Mouse (Mus musculus) embryonic facial prominence, embryonic 11.5 days (tissue): ENCODE measurements around the gene Tmem201. TPM values are rescaled to one million over a fixed set of nuclear protein-coding genes. Genes with fewer than 3 reads are reported as not detected.

Experiments used
- ATAC-seq: fragments of 200-750 bp; cut with Nextera tagmentation; replicated peaks from 2 replicates; pipeline ENCODE4 v1.8.0; 2017; ENCODE audit warnings: low read depth; ENCODE audit not compliant: insufficient number of reproducible peaks, low FRiP score, low TSS enrichment
- DNase-seq: peaks from one replicate; pipeline ENCODE4 v3.0.0-alpha.2; 2015; ENCODE audit warnings: low spot score
- H3K27ac ChIP-seq: fragments of 300-500 bp; sonication (generic); replicated peaks from 2 replicates; pipeline ENCODE4 v1.5.1; 2014; ENCODE audit warnings: mild to moderate bottlenecking, low read depth, low read length, control low read depth
- H3K27me3 ChIP-seq: fragments of 300-500 bp; sonication (generic); 2 replicates; pipeline ENCODE4 v1.6.1; 2014; ENCODE audit warnings: mild to moderate bottlenecking, low read length, moderate library complexity, mixed read lengths; ENCODE audit not compliant: control insufficient read depth, insufficient read depth
- H3K36me3 ChIP-seq: fragments of 300-500 bp; sonication (generic); replicated peaks from 2 replicates; pipeline ENCODE4 v1.6.1; 2014; ENCODE audit warnings: low read depth, mild to moderate bottlenecking, low read length, moderate library complexity, mixed read lengths; ENCODE audit not compliant: control insufficient read depth, insufficient read depth
- H3K4me1 ChIP-seq: fragments of 300-500 bp; sonication (generic); 2 replicates; pipeline ENCODE4 v1.6.1; 2014; ENCODE audit warnings: low read length, mixed read lengths; ENCODE audit not compliant: control insufficient read depth, insufficient read depth
- H3K4me2 ChIP-seq: fragments of 300-500 bp; sonication (generic); 2 replicates; pipeline ENCODE4 v1.6.1; 2014; ENCODE audit warnings: low read depth, mild to moderate bottlenecking, control low read depth, low read length, moderate library complexity
- H3K4me3 ChIP-seq: fragments of 300-500 bp; sonication (generic); 2 replicates; pipeline ENCODE4 v1.5.1; 2014; ENCODE audit warnings: low read depth, low read length, control low read depth
- H3K9ac ChIP-seq: fragments of 300-500 bp; sonication (generic); replicated peaks from 2 replicates; pipeline ENCODE4 v1.6.1; 2014; ENCODE audit warnings: mild to moderate bottlenecking, control low read depth, low read length
- H3K9me3 ChIP-seq: fragments of 300-500 bp; sonication (generic); replicated peaks from 2 replicates; pipeline ENCODE4 v1.6.1; 2016; ENCODE audit warnings: mild to moderate bottlenecking, low read length, inconsistent platforms, mixed read lengths; ENCODE audit not compliant: control insufficient read depth
- WGBS: fragments of 180-500 bp; shearing (Covaris S2); extraction: QIAGEN DNeasy Blood & Tissue Kit; methylation state at CpG from one replicate; pipeline ENCODE4 v1.1.7; 2014; 5-methylcytosine and 5-hydroxymethylcytosine counted together
- polyA plus RNA-seq: library from polyadenylated mRNA; unstranded; fragments of >200 nt; fragmentation: Nextera tagmentation; extraction: Ambion mirVana; gene quantifications from 2 replicates; pipeline ENCODE4 v1.2.1, GENCODE M21; 2014

The Tmem201 gene
- polyA plus RNA-seq, 1 experiment from 2014 or later = 17.5 TPM

DNA sequence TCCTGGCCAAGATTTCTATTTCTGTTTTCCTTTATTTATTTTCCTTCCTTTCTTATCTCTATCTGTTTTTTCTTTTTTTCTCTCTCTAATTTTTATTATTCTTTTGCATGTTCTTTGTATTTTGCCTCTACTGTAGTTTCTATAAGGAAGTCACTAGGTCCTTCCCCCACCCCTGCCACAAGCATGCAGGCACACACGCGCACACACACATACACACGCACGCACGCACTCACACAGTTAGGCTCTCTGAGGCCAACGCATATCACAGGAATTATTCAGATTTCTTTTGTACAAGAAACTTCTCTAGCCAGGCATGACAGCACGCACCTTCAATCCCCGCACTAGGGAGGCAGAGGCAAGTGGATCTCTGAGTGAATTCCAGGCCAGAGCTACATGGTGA lies 31.9 kb downstream of the Tmem201 start:
- H3K4me3 ChIP-seq = no peak overlapping the region
- no peaks in the 10 kb centered on the region for H3K4me1 ChIP-seq
- DNase-seq (no peak), ATAC-seq (no peak)
- no peaks in the 10 kb centered on the region for H3K27me3 ChIP-seq
- no peak overlapping the region for H3K27ac ChIP-seq
- H3K9me3 ChIP-seq = no peaks in the 10 kb centered on the region
- no peaks in the 10 kb centered on the region for H3K36me3 ChIP-seq
- no peak overlapping the region for H3K4me2 ChIP-seq
- H3K9ac ChIP-seq = no peak overlapping the region
- 91% methylated on average over 8 of the region's 8 CpGs for WGBS

GRCm38 (mm10) chr4:149705298-149705697 lies 32.5 kb downstream of the Tmem201 start:
- WGBS = 70% methylated on average over 7 of the region's 7 CpGs
- no peak overlapping the region; the same call in 1 of the 2 replicates for H3K9ac ChIP-seq
- DNase-seq (no peak), ATAC-seq (no peak)
- no peak overlapping the region for H3K4me3 ChIP-seq
- H3K36me3 ChIP-seq = no peaks in the 10 kb centered on the region
- H3K27me3 ChIP-seq = no peaks in the 10 kb centered on the region
- no peak overlapping the region for H3K27ac ChIP-seq
- H3K4me2 ChIP-seq = no peak overlapping the region
- H3K9me3 ChIP-seq = no peaks in the 10 kb centered on the region
- no peaks in the 10 kb centered on the region for H3K4me1 ChIP-seq

DNA sequence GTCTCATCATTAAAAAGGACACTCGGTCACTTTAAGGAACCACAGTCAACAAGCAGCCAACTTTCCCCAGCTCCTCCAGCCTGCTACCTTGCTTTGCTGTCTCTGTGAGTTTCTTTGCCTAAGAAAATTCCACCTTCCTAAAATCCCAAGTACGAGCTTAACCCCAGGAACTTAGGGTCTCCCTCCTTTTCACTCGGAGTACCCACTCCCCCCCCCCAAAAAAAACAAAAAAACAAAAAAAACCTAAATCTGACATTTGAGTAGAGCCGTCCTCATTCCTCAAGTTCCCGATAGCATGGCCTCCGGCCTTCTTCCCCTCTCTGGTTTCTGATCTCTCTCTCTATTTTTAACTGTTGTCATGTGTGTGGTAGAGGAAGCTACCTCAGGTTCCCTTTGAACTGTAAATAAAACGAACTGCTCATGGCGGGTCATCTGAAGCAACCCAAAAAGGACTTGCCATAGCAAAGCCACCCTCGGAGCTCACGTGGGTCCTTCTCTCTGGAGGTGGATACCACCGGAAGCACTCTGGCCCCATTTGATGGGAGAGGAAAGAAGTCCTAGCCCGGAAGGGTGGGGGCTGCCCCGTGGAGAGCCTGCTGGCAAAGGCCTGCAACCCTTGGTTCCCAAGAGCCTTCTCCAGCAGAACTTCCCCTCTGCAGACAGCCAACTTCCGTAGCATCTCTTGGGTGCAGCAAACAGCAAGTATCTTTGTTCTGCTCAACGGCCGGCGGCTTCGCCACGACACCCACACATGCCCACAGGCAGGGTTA lies 35.4 kb downstream of the Tmem201 start, which contains the start of gene Pik3cd:
Pik3cd (minus strand) TSS at position 362 of the 770 bp plus-strand sequence.
- H3K9me3 ChIP-seq = no peaks in the 10 kb centered on the region
- H3K27me3 ChIP-seq = peaks cover 12% of the 10 kb centered on the region
- no peak within 1 kb of the TSS for H3K4me2 ChIP-seq
- no peak within 1 kb of the TSS for H3K4me3 ChIP-seq
- no peak for ATAC-seq
- H3K4me1 ChIP-seq = no peaks in the 10 kb centered on the region
- H3K27ac ChIP-seq = no peak within 1 kb of the TSS
- no peaks in the 10 kb centered on the region for H3K36me3 ChIP-seq
- H3K9ac ChIP-seq = no peak within 1 kb of the TSS
- 55% methylated on average over 19 of the region's 19 CpGs for WGBS
- DNase-seq = no peak

DNA sequence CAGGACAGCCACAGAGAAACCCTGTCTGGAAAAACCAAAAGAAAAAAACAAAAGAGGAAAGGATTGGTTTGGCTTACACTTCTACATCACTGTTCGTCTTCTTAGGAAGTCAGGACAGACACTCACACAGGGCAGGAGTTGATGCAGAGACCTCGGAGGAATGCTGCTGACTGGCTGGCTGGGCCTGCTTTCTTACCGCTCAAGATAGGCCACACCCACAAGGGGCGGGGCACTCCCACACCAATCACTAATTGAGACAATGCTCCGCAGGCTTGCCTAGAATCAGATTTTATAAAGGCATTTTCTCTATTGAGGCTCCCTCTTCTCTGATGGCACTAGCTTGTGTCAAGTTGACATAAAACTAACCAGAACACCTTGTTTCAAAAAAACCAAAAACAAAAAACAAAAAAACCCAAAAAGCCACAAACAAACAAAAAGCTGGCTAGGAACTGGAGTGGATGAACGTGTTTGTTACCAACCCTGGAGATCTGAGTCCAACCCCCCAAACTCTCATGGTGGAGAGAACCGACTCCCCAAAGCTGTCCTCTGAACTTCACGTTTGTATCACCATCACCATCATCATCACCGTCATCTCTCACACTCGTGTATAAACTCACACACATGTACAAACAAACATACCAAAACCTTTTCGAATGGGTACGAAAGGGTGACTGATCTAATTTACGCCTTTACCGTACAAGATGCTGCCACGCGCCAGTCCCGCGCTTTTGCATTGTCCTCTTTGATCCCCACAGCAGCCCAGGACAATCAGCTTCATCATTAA lies 36.2 kb downstream of the Tmem201 start:
- no peaks in the 10 kb centered on the region for H3K36me3 ChIP-seq
- DNase-seq (peak; percentile 50), ATAC-seq (no peak)
- no peak overlapping the region for H3K4me3 ChIP-seq
- H3K4me1 ChIP-seq = no peaks in the 10 kb centered on the region
- no peak overlapping the region for H3K4me2 ChIP-seq
- 60% methylated on average over 18 of the region's 18 CpGs for WGBS
- no peaks in the 10 kb centered on the region for H3K9me3 ChIP-seq
- H3K9ac ChIP-seq = no peak overlapping the region
- no peak overlapping the region for H3K27ac ChIP-seq
- H3K27me3 ChIP-seq = peaks cover 12% of the 10 kb centered on the region

GRCm38 (mm10) chr4:149699953-149700352 lies 37.9 kb downstream of the Tmem201 start:
- Histone ChIP-seq H3K36me3 (no peaks in the 10 kb centered on the region), H3K9me3 (no peaks in the 10 kb centered on the region), H3K27me3 (peaks cover 12% of the 10 kb centered on the region), H3K4me3 (no peak overlapping the region), H3K4me2 (no peak overlapping the region), H3K9ac (no peak overlapping the region), H3K4me1 (no peaks in the 10 kb centered on the region), H3K27ac (no peak overlapping the region)
- no peak for DNase-seq
- 84% methylated on average over 4 of the region's 4 CpGs for WGBS
- ATAC-seq = no peak

GRCm38 (mm10) chr4:149698197-149698821 lies 39.5 kb downstream of the Tmem201 start:
- peak overlapping the region; percentile 64 for H3K9ac ChIP-seq
- no peak overlapping the region for H3K27ac ChIP-seq
- peak overlapping the region; percentile 40 for H3K4me3 ChIP-seq
- H3K4me2 ChIP-seq = peak overlapping the region; percentile 87
- no peaks in the 10 kb centered on the region for H3K36me3 ChIP-seq
- peaks cover 12% of the 10 kb centered on the region for H3K27me3 ChIP-seq
- no peaks in the 10 kb centered on the region for H3K9me3 ChIP-seq
- ATAC-seq (peak; percentile 59), DNase-seq (peak; percentile 78)
- WGBS = under 1% methylated on average over 35 of the region's 35 CpGs
- no peaks in the 10 kb centered on the region for H3K4me1 ChIP-seq

DNA sequence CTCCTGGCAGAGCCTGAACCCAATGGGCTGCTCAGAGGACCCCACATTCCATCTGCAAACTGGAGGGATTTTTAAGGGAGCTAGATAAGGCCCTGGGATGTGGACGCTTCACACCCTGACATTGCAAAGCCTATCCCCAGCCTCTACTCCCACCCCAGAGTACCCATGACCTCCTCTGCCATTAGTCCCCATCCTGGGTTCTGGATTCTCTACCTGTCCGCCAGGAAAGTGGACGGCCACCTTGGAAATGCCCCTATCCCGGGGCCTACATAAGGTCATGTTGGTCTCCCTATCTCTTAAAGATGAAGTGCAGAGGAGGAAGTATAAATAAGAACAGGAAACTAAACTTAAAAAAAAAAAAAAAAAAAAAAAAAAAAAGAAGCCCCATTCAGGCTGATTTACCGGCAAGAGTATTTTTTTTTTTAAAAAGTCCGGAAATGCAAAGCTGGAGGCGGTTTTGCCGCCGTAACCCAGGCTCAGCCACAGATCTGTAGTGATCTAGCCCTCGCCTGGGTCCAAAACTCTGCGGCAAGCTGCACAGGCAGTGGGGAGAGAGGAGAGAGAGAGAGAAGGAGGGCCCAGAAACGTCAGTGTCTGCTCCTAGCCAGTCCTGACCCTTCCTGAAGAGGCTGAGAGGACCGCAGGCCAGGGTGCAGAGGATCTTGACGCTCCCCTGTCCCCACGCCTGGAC lies 40.2 kb downstream of the Tmem201 start:
- WGBS = 15% methylated on average over 15 of the region's 15 CpGs
- Histone ChIP-seq H3K9me3 (no peaks in the 10 kb centered on the region), H3K4me2 (peak overlapping the region; percentile 87), H3K27ac (no peak overlapping the region), H3K9ac (no peak overlapping the region; the same call in 1 of the 2 replicates), H3K4me3 (peak overlapping the region; percentile 40), H3K4me1 (no peaks in the 10 kb centered on the region), H3K36me3 (no peaks in the 10 kb centered on the region), H3K27me3 (peaks cover 12% of the 10 kb centered on the region)
- no peak; the same call in 1 of the 2 replicates for ATAC-seq
- DNase-seq = peak; percentile 11
